Mouse (Mus musculus): ENCODE data around the gene Naa60.

- no peak for TF ChIP-seq CTCF (IDR thresholded peaks at IDR 0.05; ENCODE audit: control insufficient read depth, insufficient read depth, insufficient read length)
- TF ChIP-seq MAX (IDR thresholded peaks at IDR 0.05) = no peak
- TF ChIP-seq CEBPB (IDR thresholded peaks at IDR 0.05; ENCODE audit: low read depth) = no peak
Measured at GRCm38 (mm10) chr16:3923515-3923914, 51.3 kb downstream of the Naa60 start.
